Mouse (Mus musculus): Measurements from ENCODE around the gene Dgkg. TPM values are rescaled to one million over a fixed set of nuclear protein-coding genes. Genes with fewer than 3 reads are reported as not detected.

Gene Dgkg
- total RNA-seq (2018; cell fraction: chromatin; rRNA removed): 1 to 10 TPM in 13 of 26 experiments, under 1 TPM in 11, not detected in 2; 0.25 to 2.1 (median 1.3) TPM
- under 1 TPM in 25 of 26 experiments, not detected in 1; 0.06 to 0.38 (median 0.20) TPM for total RNA-seq (2018; cell fraction: cytosol; rRNA removed)
- 1 to 10 TPM in 11 of 26 experiments, under 1 TPM in 15; 0.25 to 3.8 (median 0.71) TPM for total RNA-seq (2018; cell fraction: nucleus; rRNA removed)
- polyA plus RNA-seq (2018): 0.11 to 0.28 TPM (median 0.17 TPM) in 3 replicates

DNA sequence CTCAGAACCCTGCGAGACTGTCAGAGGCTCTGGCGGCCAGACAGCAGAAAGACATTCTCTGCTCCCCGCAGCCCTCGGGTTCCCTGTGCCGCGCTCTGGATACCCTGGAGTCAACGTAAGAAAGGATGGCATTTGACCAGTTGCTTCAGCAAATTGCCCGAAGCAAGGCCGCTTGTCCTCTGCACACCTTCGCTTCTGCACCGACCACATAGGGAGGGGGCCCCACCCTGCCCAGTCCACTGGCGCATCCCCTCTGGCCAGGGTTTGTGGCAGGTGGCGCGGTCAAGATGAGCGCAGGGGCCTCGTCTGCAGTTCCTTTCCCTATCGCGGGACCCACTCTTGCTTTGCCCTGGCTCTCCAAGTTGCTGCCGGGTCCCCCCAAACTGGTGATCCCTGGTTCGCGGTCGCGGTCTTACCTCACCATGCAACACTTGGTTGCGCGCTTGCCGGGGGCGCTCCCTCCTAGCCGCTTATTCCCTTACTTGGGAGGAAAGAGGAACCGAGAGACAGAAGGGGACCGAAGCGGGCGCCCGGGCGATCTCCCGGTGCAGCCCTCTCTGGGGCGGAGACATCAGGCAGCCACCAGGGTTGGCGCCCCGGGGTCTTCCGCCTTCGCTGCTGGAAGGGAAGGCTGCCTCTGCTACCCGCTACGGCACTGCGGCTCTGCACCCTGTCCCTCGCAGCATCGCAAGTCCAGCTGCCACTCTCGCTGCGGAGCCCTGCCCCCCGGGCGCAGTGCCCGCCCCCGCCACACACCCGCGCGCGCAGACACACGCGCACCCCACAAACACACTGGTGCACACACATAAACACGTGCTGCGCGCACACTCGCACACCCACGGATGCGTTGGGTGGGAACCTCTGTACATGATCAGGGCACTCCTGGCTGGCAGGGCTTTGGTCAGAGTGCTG lies at the start of gene Dgkg:
Gene Dgkg, minus strand, starts transcription at position 689 of the 912 bp plus-strand sequence.
- Histone ChIP-seq H3K36me3 (ENCODE audit: inconsistent target) (no peaks in the 10 kb centered on the region), H3K79me2 (ENCODE audit: inconsistent target) (no peaks in the 10 kb centered on the region), H3K4me3 (ENCODE audit: inconsistent target) (peak within 1 kb of the TSS; percentile 42), H3K27ac (peak within 1 kb of the TSS; percentile 28)
- WGBS (ENCODE audit: missing documents): under 1% methylated on average over 59 of the region's 63 CpGs

DNA sequence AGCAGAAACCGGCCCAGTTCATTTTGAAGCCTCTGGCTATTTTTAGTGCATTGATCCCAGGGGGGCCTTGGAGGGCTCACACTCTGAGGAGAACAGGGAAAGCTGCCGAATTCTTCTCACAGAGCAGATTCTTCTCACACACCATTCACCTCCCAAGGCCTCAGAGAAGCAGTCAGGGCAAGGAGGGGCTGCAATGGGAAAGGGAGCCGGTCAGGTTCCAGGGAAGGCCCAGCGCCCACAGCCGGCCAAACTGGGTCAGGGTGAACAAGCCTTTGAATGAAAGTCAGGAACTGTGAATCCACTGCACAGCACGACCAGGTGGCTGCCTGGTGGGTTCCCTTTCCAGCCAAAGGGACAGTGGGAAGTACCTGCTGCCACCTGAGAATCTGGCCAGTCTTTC lies 47.9 kb upstream of the Dgkg start:
- 90% methylated on average over 6 of the region's 6 CpGs for WGBS (ENCODE audit: missing documents)

DNA sequence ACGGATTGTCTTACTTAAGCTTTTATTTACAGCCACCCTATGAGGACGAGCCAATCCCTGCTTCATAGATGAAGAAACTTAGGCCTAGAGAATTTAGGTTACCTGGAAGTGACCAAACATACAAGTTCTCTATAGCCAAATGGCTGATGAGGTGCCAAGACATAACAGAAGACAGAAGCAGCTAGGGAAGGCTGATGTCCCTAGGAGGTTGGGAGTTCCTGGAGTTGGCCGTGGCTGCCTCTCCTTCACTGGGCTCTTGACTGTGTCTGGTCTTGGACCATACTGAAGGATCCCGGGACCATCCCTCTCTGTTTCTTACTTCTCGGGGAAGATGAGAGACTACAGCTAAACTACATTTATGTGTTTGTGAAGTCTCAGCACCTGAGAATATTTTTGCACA lies 47.1 kb upstream of the Dgkg start:
- Histone ChIP-seq H3K4me3 (ENCODE audit: inconsistent target) (no peak overlapping the region), H3K27ac (no peak overlapping the region), H3K36me3 (ENCODE audit: inconsistent target) (no peaks in the 10 kb centered on the region), H3K79me2 (ENCODE audit: inconsistent target) (no peaks in the 10 kb centered on the region)
- 91% methylated on average over 5 of the region's 5 CpGs for WGBS (ENCODE audit: missing documents)

More for the DNA sequence above, 47.9 kb upstream of the Dgkg start:
- H3K79me2 ChIP-seq (ENCODE audit: inconsistent target): no peaks in the 10 kb centered on the region
- H3K4me3 ChIP-seq (ENCODE audit: inconsistent target): no peak overlapping the region
- H3K27ac ChIP-seq: no peak overlapping the region
- no peaks in the 10 kb centered on the region for H3K36me3 ChIP-seq (ENCODE audit: inconsistent target)

DNA sequence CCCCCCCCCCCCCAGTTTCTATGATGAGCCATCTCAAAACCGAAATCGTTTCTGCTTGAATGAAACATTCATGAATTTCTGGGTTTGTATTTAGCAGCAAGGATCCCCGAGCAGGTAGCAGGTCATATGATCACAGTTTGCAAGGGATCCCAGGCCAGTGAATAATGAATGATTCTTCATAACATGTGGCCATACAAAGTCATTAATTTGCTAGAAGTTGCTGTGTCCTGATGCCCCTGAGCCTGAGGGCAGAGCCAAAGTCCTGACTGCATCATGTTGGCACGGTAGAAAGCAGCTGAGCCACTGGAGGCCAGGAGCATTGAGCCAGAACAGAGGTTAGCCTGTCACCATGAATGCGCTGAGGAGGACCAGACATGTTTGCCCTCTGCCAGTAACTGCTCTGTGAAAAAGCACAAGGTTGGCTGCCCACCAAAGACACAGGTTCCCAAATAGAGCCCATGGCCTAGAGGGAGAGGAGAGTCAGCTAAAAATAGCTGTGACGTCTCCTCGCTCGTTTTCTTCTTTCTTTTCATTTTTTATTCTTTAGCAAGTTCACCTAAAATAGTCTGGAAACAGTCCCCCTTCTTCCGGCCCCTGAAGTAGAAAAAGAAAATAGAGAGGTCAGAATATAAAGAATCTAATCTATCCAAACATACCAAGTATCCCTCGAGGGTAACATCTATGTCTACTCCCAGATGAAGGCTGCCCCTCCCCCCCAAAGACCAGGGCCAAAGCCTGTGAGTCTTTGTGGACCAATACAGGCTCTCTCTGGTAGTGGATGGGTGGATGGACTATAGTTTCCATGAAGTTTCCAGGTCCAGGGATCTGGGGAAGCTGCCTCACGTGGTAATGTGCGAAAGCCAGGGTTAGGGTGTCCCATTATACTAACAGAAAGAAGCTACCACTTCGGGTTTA lies 42.1 kb upstream of the Dgkg start:
- H3K27ac ChIP-seq: no peak overlapping the region
- H3K4me3 ChIP-seq (ENCODE audit: inconsistent target): no peak overlapping the region
- WGBS (ENCODE audit: missing documents): 91% methylated on average over 12 of the region's 13 CpGs
- no peaks in the 10 kb centered on the region for H3K36me3 ChIP-seq (ENCODE audit: inconsistent target)
- H3K79me2 ChIP-seq (ENCODE audit: inconsistent target): no peaks in the 10 kb centered on the region

DNA sequence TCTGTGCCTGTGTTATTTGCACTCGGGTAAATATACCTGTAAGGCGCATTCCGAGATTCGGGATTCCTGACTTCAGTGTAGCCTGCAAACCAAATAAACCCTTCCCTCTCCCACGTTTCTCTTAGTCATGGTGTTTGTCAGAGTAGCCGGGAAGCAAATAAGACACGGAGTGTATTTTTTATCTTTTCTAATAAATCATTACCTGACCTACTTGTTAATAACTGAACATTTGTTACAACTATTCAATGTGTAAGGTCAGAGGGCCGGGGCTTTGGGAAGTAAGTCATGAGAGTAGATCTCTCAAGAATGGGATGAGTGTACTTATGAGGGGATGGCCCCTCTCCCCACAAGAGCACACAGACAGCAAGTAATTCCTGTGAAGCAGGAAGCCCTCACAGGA lies 41.1 kb upstream of the Dgkg start:
- Histone ChIP-seq H3K4me3 (ENCODE audit: inconsistent target) (no peak overlapping the region), H3K27ac (no peak overlapping the region), H3K79me2 (ENCODE audit: inconsistent target) (no peaks in the 10 kb centered on the region), H3K36me3 (ENCODE audit: inconsistent target) (no peaks in the 10 kb centered on the region)
- WGBS (ENCODE audit: missing documents): 95% methylated on average over 8 of the region's 8 CpGs

DNA sequence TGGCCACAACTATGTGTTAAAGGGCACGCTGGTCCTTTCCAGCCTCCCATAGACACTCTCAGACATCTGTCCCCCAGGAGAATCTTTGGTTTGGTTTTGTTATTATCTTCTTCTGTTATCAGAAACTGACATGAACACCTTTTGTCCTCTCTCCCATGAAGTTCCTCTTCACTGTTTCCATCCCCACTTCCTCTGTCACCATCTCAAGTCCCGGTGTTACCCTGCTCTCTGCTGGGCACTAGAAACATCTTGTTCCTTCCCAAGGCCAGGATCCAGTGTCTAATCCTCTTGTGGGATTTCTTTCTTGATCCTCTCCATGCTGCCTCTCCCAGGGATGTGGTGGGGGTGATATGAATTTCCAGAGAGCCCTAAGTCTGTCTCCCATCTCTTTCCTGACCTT lies 32.6 kb upstream of the Dgkg start:
- Histone ChIP-seq H3K4me3 (ENCODE audit: inconsistent target) (no peak overlapping the region), H3K27ac (no peak overlapping the region), H3K36me3 (ENCODE audit: inconsistent target) (no peaks in the 10 kb centered on the region), H3K79me2 (ENCODE audit: inconsistent target) (no peaks in the 10 kb centered on the region)
- 43% methylated on average over 2 of the region's 2 CpGs for WGBS (ENCODE audit: missing documents)

DNA sequence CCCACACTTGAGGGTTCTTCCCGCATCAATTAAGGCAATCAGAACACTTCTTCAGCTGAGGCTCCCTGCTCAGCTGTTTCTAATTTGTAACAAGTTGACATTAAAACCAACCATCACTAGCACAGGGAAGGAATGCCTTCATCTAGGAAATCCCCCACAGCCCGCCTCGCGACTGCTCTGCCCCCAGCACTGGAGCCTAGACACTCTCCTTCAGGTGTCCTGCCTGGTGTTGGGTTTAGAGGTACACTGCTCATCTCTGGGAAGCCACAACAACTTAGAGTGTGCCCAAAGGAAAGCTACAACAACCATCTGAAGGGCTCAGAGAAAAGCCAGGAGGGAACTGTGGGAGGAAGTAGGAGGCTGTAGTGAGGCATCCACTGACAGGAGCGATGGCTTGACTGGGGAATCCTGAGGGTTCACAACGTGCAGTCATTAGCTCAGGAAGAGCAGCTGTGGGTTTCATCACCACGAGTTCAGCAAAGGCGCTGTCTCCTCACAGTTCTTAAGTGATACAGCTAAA lies 30.8 kb upstream of the Dgkg start:
- WGBS (ENCODE audit: missing documents): 68% methylated on average over 8 of the region's 8 CpGs
- H3K79me2 ChIP-seq (ENCODE audit: inconsistent target): no peaks in the 10 kb centered on the region
- H3K36me3 ChIP-seq (ENCODE audit: inconsistent target): no peaks in the 10 kb centered on the region
- no peak overlapping the region for H3K4me3 ChIP-seq (ENCODE audit: inconsistent target)
- H3K27ac ChIP-seq: no peak overlapping the region

DNA sequence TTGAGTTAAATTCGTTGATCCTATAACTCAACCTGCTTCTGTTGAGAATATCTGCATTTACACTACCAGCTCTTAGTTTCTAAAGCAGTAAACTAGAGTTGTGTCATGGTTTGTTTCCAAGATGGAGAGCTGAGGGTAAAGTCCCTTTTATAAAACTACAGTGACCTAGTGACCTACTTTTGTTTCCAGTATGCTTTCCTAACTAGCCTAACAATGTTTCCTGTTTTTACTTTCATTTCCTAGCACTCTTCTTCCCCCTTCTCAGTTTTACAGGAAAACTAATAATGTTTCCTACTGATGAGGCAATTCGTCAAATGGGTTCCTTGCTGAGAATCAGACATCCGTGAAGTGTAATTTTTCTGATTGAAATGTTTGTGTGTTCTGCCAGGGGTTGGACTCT lies 26.6 kb upstream of the Dgkg start:
- no peak overlapping the region for H3K4me3 ChIP-seq (ENCODE audit: inconsistent target)
- 69% methylated on average over 3 of the region's 3 CpGs for WGBS (ENCODE audit: missing documents)
- H3K79me2 ChIP-seq (ENCODE audit: inconsistent target): no peaks in the 10 kb centered on the region
- H3K27ac ChIP-seq: no peak overlapping the region
- no peaks in the 10 kb centered on the region for H3K36me3 ChIP-seq (ENCODE audit: inconsistent target)

DNA sequence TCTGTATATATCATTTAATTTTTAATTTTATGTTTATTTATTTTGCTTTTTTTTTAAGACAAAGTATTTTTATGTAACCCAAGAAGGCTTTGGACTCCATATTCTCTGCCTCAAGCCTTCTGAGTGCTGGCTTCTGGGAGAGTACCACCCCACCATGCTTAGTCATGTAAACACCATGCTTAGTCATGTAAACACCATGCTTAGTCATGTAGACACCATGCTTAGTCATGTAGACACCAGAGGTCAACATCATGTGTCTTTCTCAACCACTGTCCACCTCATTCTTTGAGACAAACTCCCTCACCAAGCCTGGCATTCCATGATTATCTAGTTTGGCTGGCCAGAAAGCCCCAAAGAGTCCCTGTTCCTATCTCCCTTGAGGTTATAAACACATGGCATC lies 25.7 kb upstream of the Dgkg start:
- Histone ChIP-seq H3K4me3 (ENCODE audit: inconsistent target) (no peak overlapping the region), H3K27ac (no peak overlapping the region), H3K36me3 (ENCODE audit: inconsistent target) (no peaks in the 10 kb centered on the region), H3K79me2 (ENCODE audit: inconsistent target) (no peaks in the 10 kb centered on the region)

DNA sequence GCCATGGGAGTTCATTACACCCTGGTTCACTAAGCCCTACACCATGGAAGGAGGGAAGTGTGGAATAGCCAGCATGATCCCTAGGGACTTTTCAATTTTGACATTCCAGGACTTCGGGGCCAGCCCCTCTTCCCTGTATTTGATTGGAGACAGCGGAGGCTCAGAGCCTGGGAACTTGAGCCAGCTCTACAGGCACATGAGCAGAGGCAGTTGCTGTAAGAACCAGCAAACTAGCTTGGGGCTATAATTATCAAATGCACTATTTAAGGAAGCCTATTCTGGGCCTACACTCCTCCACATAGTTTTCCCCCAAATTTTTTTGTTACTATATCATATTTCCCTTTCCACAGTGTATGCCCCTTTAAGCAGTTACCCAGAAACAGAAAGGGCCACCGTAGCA lies 22.6 kb upstream of the Dgkg start:
- WGBS (ENCODE audit: missing documents): 93% methylated on average over 3 of the region's 3 CpGs
- no peaks in the 10 kb centered on the region for H3K36me3 ChIP-seq (ENCODE audit: inconsistent target)
- H3K79me2 ChIP-seq (ENCODE audit: inconsistent target): no peaks in the 10 kb centered on the region
- no peak overlapping the region for H3K4me3 ChIP-seq (ENCODE audit: inconsistent target)
- no peak overlapping the region for H3K27ac ChIP-seq

DNA sequence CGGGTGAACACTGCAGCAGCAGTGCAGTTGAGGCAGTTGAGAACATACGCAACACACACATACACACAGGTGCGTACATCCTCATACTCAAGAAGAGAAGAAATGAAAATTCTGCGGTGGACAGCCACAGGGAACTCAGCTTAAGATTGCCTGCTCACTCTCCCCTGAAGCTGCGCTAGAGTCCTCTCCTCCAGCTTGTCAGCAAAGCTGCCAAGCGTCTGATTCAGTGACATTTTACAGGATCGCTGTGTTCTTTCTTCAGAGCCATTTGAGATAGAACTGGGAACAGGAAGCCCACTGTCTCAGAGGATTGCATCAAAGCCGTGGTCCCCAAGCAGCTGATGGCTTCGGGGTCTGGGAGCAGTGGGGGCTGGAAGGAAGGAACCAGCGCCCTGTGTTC lies 17.6 kb upstream of the Dgkg start:
- no peaks in the 10 kb centered on the region for H3K79me2 ChIP-seq (ENCODE audit: inconsistent target)
- no peak overlapping the region for H3K4me3 ChIP-seq (ENCODE audit: inconsistent target)
- 76% methylated on average over 10 of the region's 10 CpGs for WGBS (ENCODE audit: missing documents)
- H3K27ac ChIP-seq: no peak overlapping the region
- no peaks in the 10 kb centered on the region for H3K36me3 ChIP-seq (ENCODE audit: inconsistent target)

DNA sequence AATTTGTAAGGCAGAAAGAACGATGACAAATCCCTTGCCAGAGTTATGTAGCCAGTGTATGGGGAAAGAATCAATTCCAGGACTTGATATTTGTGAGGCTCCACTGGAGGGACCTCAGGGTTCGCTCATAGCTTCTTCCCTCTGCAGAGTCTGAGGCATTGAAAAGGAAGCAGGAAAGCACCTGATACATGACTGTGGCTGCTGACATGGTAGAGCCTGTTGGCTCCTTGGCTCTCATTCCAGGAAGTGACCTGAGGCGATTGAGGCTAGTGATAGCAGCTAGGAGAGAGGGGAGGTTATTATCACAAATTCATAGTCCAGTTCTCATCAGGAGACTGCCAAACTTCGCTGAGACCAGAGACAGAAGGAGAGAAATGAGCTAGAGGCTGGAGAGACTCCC lies 17.1 kb upstream of the Dgkg start:
- Histone ChIP-seq H3K79me2 (ENCODE audit: inconsistent target) (no peaks in the 10 kb centered on the region), H3K4me3 (ENCODE audit: inconsistent target) (no peak overlapping the region), H3K27ac (no peak overlapping the region), H3K36me3 (ENCODE audit: inconsistent target) (no peaks in the 10 kb centered on the region)
- 36% methylated on average over 4 of the region's 4 CpGs for WGBS (ENCODE audit: missing documents)

DNA sequence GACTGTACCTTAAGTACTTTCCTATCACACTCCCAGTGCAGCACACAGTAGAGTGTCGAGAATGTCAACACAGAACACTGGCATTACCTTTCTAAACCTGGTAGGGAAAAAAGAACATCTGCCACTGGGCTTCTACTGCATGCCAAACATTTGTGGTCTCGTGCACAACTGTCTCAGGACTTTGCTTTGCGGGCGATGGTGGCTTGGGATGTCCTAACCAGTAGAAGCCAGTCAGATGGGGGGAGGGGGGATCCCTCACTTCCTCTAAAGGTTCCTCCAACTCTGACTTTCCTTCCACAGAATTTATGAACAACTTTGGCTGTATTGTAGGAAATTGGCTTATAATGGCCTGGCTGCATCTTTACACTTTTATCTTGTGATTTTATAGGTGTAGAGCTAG lies 7.0 kb upstream of the Dgkg start:
- H3K36me3 ChIP-seq (ENCODE audit: inconsistent target): no peaks in the 10 kb centered on the region
- WGBS (ENCODE audit: missing documents): 39% methylated on average over 4 of the region's 4 CpGs
- H3K79me2 ChIP-seq (ENCODE audit: inconsistent target): no peaks in the 10 kb centered on the region
- no peak overlapping the region for H3K4me3 ChIP-seq (ENCODE audit: inconsistent target)
- H3K27ac ChIP-seq: no peak overlapping the region

DNA sequence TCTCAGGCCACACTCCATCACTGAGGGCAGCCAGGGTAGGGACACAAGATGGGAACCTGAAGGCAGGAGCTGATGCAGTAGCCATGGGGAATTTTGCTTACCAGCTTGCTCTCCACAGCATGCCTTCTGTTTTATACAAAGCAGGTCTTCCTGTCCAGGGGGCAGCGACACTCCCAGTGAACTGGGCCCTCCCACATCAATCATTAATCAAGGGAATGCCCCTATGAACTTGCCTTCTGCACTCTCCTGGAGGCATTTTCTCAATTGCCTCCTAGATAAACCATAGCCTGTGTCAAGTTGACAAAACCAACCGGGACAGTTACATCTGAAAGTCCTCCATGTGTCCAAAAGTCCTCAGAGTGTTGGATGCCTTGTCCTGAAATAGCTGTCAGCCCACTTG lies 6.1 kb upstream of the Dgkg start:
- H3K36me3 ChIP-seq (ENCODE audit: inconsistent target): no peaks in the 10 kb centered on the region
- H3K27ac ChIP-seq: no peak overlapping the region
- H3K79me2 ChIP-seq (ENCODE audit: inconsistent target): no peaks in the 10 kb centered on the region
- WGBS (ENCODE audit: missing documents): 88% methylated on average over 2 of the region's 2 CpGs
- H3K4me3 ChIP-seq (ENCODE audit: inconsistent target): no peak overlapping the region
